Mouse (Mus musculus): ENCODE measurements around the gene Syt15.

Gene Syt15

DNA sequence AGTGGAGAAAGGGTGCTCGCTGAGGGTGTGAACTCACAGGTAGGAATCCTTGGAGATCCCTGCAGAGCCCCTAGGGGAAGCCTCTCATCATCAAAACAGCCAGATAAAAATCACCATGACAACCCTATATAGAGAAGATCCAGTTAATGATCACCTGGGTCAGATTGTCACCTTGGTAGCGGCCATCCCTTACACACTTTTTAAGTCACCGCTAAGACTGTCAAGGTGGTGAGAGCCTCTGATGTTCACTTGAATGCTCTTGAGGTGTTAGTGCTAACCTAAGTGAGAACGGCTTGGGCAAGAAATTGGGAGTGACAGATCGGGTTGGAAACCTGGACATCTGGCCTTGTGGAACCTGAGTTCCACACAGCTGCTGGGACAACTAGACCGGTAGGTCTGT, at the start of gene Syt15:
TSS of gene Syt15 (plus strand) at position 301 of the 400 bp plus-strand sequence.
- DNase-seq (ENCODE audit: low spot score in 2 of 2): no peak

DNA sequence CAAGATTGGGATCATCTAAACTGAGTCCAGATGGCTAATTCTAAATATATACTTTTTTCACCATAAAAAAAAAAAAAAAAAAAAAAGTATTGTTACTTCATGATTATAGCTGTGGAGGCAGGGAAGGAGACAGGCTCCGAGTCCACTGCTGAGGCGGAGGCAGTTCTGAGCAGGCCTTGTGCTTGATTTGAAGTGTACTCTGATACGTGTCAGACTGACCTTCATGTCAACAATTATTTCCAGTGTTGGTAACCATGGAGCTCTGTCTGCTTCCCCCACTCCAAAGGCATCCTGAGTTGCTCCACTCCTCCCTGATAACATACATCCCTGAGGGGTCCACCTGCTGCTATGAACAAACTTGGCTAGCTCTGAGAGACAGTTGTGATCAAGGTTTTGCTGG, 48.3 kb upstream of the Syt15 start:
- no peak for DNase-seq (ENCODE audit: low spot score in 2 of 2)

DNA sequence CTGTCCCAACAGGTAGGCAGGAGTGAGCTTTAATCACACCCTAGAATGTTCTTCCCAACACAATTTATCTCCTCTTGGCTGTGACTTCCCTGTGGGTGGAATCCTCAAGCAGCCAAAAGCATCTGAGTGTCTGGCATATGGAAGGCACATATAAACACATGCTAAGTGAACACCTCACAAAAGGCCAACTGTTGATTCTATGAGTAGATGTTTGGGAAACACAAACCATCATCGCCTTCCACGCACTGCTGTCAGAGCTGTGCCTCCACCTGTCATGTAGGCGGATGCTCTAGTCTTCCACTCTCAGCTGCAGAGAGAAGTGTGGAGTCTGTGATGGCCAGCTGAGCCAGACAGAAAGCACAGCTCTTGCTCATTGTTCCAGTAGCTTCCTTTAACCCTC, 40.0 kb upstream of the Syt15 start:
- DNase-seq (ENCODE audit: low spot score in 2 of 2): no peak

DNA sequence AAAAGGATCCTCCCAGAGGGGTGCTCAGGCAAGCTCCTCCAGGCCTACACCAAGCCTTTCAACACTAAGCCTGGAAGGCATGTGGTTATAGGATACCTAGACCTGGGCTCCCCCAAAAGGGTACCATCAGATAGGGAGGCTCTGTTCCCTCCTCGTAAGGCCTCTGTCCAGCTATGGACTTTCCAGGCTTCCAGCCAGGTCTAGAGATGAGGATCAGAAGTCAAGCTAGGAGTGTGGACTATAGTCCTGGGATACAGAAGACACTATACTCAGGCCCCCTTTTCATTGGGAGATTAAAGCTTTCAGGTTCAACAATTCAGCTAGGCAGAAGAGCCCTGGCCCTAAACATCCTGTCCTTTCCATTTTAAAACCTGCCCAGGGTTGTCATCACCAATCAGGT, 36.3 kb upstream of the Syt15 start:
- DNase-seq (ENCODE audit: low spot score in 2 of 2): no peak

DNA sequence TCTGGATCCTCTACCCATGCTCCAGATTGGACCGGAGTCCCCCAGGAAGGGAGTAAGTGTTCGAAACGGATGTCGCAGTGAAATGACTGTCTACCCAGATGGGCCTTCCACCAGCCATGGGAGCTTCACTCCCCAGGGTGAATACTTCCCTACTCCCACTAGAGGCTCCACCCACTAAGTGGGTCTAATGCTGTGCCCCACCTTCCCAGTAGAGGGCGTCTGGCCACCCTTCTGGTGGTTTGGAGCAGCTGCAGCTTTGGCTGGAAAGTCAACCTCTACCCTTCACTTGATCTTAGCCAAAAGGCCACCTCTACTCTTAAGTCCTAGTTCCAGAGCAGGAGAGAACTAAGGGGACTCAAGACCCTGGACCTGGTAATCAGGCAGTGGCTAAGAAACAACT, 30.8 kb upstream of the Syt15 start:
- peak; percentile 8 to 22 for DNase-seq (ENCODE audit: low spot score in 2 of 2)

DNA sequence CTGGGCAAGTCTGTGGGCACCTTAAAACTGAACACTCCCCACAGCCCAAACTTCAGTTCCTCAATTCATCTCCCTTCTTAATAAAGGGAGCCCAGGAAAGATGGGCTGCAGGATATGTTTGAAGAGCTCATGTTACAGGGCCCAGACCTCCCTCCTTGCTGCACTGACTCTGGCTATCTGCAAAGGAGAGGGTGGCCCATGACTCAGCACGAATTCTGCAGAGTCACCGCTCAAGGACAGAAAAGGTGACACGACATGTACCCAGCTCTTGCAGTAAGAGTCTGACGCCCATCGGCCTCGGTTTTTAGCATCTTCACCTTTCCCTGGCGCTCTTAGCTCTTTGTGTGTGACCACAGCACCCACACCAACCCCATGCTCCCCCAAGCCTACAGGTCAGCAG, 29.0 kb upstream of the Syt15 start:
- no peak for DNase-seq (ENCODE audit: low spot score in 2 of 2)

DNA sequence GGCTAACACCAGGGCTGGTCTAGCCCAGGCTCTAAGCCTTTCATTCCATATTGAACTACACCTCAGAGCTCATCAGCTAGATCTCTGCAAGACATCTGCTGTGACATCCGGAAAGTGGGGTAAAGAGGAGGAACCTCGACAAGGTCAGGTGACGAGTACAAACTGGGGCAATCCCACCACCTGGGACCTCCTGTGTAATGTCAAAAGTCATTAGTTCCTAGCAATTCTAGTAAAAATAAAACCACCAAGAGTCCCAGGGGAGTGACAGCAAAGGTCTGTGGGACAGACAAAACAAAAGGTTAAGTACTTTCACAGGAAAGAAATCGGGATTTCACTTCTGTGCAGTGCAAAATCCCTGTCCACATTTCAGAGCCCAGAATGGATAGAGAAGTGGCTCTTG, 25.5 kb upstream of the Syt15 start:
- no peak for DNase-seq (ENCODE audit: low spot score in 2 of 2)

DNA sequence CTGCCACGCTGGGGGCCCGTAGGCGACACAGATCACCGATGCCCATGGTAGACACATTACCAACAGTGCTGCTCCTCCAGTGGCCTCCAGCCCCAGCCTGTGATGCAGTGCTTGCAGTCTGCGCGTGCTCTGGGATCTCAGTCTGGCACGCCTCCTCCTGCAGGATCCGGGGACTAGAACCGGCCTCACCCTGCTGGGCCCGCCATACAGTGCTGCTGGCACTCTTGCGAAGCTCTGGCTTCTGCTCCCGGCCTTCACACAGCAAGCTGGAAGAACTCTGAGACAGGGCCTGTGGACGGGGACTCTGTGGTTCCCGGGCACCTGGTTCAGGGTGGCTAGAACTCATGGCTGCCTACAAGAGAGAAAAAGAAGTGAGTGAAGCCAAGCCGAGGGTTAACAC, 23.9 kb upstream of the Syt15 start:
- no peak for DNase-seq (ENCODE audit: low spot score in 2 of 2)

DNA sequence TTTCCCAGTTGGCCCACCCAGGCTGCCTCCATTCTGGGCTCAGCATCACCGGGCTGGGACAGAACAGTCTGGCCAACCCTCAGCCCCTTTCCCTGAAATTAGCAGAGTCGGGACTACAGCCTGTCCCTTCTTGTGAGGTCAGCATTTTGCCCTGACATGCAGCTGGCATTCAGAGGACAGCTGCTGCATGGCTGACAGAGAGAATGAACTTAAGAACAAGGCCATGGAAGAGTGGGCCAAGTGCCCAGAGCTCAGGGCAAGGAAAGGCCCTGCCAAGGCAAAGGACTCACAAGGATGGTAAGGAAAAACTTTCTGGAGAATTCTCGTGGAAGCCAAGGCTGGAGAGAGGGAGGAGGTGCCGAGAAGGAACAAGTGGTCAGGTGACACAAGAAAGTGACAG, 22.7 kb upstream of the Syt15 start:
- DNase-seq (ENCODE audit: low spot score in 2 of 2): no peak

DNA sequence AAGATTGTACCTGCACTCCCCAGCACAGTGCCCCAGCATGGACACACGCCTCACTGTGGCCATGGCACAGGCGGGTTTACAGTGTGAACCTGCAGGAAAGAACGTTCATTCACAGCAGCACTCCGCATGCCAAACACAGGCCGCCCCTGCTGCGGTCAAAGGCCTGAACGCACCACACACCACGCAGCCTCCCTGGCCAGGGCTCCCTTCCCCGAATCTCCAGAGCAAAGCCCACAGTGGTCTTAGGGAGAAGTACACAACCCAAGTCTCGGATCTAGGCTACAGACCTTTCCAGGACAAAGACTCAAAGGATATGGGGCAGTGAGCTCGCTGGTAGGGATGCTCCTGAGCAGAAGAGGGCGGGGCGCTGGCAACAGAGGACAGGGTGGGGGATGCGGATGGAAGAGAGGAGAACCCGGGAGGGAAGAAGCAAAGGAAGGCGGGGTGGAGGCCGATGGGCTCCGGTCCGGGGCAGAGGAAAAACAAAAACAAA, 18.6 kb upstream of the Syt15 start:
- DNase-seq (ENCODE audit: low spot score in 2 of 2): no peak

DNA sequence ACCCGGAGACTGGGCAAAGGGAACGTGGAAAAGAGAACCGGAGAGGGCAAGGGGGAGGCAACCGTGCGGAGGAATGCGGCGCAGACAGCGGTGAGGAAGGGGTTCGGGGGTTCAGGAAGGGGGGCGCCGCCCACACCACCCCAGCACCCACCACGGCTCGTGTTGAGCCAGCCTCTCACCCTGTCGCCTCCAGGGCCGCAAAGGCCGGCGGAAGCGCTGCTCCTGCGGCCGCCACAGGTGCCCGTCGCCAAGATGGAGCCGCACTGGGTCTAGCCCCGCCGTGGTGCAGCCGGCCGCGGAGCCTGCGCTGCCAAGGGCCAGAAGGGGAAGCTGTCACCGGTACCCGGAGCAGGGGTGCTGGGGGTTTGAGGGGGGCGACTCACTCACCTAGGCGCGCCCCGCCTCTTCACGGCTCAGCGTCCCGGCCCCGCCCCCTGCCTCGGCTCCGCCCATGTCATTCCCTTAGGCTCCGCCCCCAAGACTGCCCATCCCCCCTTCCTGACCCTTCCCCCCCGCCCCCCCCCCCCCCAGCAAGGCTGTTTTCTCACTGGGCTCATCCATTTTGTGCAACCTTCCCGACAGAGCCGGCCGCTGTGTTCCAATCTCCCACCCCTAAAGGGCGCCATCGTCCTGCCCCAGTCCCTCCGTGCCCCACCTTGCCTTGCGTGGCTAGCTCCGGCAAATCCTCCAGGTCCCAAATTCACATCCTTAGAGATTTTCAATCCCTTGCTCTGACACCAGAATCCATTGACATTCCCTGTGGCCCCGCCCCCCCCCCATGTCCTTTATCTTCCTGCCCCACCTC, 18.0 kb upstream of the Syt15 start, which contains the start of gene Gprin2:
TSS of gene Gprin2 (minus strand) at position 423 of the 805 bp plus-strand sequence.
- no peak for DNase-seq (ENCODE audit: low spot score in 2 of 2)

DNA sequence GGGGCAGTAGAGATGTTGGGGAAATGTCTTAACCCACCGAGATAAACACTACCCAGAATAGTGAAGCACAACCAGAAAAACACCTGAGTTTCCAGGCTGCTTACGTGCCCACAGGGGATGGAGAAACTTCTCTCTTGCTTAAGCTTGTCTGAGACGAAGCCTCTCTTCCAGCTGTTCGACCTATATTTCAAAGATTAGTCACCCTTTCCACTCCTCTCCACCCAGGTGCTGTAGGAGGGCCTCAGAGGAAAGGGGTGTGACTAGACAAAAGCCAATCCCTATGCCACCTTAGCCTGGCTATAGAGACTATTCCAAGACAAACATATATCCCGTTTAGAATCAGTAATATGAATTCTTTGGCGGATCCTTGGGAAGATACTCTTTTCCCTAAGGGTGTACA, 11.4 kb upstream of the Syt15 start:
- no peak for DNase-seq (ENCODE audit: low spot score in 2 of 2)

DNA sequence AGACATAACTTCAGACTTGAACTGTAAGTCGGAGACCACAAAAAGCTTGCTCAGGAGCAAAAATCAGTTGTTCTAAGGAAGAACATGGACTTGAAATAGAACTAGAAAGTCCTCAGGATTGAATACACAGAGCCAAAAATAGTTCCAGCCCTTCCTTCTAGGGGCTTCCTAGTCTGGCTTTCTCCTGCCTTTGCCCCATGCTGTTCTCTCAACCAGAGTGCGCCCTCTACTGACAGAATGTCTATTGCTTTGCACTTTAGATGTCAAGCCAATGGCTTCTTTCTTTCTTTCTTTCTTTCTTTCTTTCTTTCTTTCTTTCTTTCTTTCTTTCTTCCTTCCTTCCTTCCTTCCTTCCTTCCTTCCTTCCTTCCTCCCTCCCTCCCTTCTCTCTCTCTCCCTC, 10.7 kb upstream of the Syt15 start:
- DNase-seq (ENCODE audit: low spot score in 2 of 2): peak in 1 of 2 experiments; percentile 16

DNA sequence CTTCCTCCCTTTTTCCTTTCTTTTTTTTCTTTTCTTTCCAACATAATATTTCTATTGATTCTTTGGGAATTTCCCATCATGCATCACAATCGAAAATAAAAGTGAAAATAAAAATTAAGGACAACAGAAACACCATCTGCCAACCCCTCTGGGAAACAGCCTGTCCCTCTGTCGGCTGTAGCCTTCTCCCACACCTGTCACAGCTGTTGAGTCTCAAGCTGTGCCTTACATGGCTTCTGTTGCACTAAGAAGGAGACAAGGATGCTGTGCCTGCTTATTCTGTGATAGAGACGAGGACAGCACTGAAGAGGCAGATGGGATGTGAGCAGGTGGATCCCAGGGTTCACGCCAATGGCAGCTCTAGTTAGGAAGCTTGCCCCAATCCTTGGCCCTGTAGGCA, 10.3 kb upstream of the Syt15 start:
- no peak for DNase-seq (ENCODE audit: low spot score in 2 of 2)

DNA sequence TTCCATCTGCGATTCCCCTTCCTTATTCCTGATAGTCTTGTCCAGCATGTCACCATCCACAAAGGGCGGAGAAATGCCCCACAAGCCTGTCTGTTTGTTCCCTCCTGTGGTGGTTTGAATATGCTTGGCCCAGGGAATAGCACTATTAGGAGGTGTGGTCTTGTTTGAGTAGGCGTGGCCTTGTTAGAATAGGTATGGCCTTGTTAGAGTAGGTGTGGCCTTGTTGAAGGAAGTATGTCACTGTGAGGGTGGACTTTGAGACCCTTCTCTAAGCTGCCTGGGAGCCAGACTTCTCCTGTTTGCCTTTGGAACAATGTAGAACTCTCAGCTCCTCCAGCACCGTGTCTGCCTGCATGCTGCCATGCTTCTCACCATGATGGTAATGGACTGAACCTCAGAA, 9.5 kb upstream of the Syt15 start:
- DNase-seq (ENCODE audit: low spot score in 2 of 2): no peak

DNA sequence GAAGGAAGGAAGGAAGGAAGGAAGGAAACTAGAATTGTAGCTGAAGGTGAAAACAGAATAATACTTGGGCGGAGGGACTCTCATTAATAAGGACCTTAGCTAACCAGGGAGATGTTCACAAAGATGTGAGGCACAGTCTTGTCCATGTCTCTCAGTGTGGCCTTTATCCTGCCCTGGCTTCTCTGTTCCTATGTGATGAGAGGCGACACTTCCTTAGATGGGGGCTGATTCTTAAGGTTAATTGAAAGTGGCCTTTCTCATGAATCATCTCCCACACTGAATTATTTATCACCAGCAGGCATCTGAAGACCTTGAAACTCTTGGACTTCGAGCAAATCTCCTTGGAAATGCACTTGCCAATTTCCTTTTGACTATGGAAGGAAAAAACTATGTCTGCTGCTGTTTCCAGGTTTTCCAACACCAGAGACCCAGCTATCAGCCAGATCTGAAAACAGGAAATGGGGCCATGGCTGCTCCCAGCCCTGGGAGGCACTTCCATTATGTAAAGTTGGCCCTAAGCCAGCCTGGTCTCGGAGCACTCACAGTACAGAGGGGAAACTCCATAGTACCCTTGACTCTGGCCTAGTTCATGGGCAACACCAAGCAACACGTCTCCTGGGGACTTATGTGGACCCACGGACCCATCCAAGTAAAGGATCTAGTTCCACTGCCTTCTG, 3.8 kb upstream of the Syt15 start:
- no peak for DNase-seq (ENCODE audit: low spot score in 2 of 2)

DNA sequence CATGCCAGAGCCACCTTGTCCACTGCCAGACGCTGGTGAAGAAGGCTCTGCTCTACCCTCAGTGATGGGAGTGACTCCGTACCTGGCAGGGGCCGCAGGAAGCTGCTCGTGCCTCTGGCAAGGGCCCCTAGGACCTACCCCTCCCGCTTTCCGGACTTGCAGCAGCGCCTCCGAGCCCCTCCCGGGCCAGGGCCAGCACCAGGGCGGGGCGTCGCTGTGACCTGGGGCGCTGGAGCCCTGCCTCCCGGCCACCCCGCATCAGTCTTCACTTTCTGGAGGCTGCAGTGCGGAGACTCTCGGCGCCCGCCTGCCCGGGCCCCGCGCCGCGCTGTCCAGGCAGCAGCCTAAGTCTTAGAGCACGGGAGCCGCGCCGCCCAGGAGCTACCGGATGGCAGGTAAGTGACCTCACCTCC, 397 bp downstream of the Syt15 start:
- DNase-seq (ENCODE audit: low spot score in 2 of 2): no peak

DNA sequence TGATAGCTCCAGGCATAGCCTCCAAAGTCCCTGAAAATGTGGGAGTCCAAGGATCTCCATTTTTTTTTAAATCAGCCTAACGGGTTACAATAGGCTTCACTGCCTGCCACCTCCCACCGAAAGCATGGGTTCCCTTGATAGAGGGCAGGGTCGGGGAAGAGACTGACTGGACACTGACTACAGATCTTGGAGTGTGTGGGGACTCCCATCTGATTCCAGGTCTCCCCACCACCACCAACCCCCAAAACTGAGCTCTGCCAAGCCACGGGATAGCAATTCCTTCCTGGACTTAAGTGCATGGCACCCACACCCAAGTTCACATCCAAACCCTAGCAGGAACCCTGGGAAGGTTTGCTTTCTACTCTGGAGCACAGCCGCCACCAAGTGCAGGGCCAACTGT, 1.0 kb downstream of the Syt15 start:
- no peak for DNase-seq (ENCODE audit: low spot score in 2 of 2)

DNA sequence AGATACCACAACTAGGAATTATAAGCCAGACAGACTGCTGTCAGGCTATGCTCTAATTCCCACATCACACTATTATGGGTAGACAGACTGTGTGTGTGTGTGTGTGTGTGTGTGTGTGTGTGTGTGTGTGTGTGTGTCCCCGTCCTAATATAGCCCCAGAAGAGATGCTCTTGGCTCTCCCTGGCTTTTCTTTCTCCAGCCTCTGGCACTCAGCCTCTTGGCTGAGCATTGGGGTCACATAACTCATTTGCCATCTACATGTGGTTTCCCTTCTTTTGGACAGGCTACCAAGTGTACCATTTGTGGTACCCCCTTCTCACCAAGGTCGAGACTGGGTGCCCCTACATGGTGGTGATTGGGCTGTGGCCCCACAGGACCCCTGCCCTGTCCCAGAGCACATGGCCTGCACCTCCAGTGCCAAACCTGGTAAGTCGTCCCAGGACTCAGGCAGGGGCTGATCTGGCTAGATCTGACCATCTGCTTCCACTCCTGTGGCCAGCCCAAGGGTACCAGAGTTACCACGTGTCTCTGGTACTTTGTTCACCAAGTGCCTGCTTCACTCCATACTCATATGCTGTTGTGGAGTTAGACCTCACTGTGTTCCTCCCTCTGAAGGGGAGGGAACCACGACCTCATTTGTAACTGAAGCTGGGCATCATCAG, 2.2 kb downstream of the Syt15 start:
- DNase-seq (ENCODE audit: low spot score in 2 of 2): no peak

DNA sequence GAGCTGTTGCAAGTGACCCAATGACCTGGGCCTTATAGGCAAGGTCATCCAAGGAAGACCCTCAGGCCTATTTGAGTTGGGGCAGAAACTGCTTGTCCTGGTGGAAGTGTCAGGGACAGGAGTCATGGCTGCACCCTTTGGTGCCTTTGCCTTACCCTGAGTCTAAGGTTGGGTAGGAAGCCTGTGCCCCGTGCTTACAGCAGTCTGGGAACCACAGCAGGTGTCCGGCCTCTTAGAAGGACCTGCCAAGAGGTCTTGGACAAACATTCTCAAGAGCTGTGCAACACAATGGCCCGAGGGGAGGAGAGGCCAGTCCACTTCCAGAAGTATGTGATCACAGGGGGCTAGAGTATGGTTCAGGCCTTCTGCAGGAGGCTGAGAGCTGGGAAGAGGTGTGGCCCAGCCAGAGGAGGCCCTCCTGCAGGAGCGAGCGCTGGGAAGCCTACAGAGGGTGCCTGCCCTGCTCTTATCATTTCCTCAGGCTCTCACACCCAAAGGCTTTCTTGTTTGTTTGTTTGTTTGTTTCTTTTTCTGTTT, 4.0 kb downstream of the Syt15 start:
- DNase-seq (ENCODE audit: low spot score in 2 of 2): no peak

DNA sequence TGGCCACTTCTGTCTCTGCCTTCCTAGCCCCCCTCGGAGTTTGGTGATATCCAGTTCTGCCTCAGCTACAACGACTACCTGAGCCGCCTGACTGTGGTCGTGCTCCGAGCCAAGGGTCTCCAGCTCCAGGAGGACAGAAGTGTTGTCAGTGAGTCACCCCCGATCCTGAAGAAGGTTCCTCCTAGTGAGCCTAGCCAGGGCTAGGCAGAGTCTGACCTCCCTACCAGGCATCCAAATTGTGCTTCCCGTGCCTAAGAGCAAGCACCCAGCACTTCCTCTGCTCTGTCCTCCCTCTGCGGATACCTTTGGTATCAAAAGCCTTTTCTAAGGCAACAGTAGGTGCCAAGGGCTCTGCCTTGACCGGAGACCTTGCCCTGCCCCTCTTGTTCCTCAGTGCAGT, 6.6 kb downstream of the Syt15 start:
- DNase-seq (ENCODE audit: low spot score in 2 of 2): no peak

DNA sequence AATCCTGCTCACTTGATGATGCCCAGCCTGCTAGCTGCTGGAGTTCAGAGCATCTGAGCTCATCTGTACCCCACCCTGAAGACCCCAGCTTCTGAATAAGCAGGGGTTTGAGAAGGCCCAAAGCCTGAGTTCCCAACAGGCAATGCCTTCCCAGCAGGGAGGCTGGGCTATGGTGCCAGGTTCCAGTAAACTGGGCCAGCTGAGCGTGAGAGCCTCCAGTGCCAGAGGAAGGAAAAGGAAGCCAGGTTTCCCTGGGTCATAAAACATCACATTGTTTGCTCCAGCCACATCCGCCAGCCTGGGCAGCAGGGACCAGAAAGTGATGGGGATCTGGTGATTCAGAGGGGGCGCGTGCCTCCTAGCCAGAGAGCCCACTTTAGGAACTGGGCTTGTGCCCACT, 7.2 kb downstream of the Syt15 start:
- no peak for DNase-seq (ENCODE audit: low spot score in 2 of 2)
